ENCODE assay signal across 23 mouse cellular contexts in genomic region chr3:34769818-34770217, GRCm38 (mm10).
"Had no signal": no experiment of that assay in that cellular context is flagged by ENCODE, and none has a peak within 500 bp of the region (broad histone marks: within the 10 kb centered on the region; RNA-seq: fewer than 3 reads in every experiment).

No protein-coding gene starts in this region.

- H3K4me2 ChIP-seq: heart, embryonic 12.5 days; hindbrain, embryonic 13.5 days; hindbrain, embryonic 15.5 days; limb, embryonic 13.5 days; limb, embryonic 15.5 days; liver, embryonic 12.5 days had no signal

- H3K9me3 ChIP-seq: heart, embryonic 12.5 days; hindbrain, embryonic 13.5 days; hindbrain, embryonic 15.5 days; limb, embryonic 13.5 days; limb, embryonic 15.5 days; liver, embryonic 12.5 days had no signal

- H3K9ac ChIP-seq: heart, embryonic 12.5 days; hindbrain, embryonic 13.5 days; hindbrain, embryonic 15.5 days; limb, embryonic 13.5 days; limb, embryonic 15.5 days; liver, embryonic 12.5 days; liver, embryonic 14.5 days had no signal

- H3K4me3 ChIP-seq: heart, adult 2 months; heart, embryonic 12.5 days; hindbrain, embryonic 13.5 days; hindbrain, embryonic 15.5 days; layer of hippocampus, adult 2 months; left cerebral cortex, adult 2 months; limb, embryonic 13.5 days; limb, embryonic 15.5 days; liver, embryonic 12.5 days had no signal

- DNase-seq: gastrocnemius, postnatal 14 days; gastrocnemius, postnatal 36 days; heart, adult 11 months; heart, adult 2 months; heart, postnatal 14 days; heart, postnatal 36 days; kidney, adult 11 months; kidney, adult 8-10 months; kidney, postnatal 10 days; kidney, postnatal 25 days; kidney, postnatal 4 days; left cerebral cortex, postnatal 4 days had no signal

- H3K27me3 ChIP-seq: heart, embryonic 12.5 days; hindbrain, embryonic 13.5 days; hindbrain, embryonic 15.5 days; limb, embryonic 13.5 days; limb, embryonic 15.5 days; liver, embryonic 12.5 days had no signal

- H3K27ac ChIP-seq: heart, adult 2 months; hindbrain, embryonic 13.5 days; hindbrain, embryonic 15.5 days; hindbrain, postnatal 0 days; layer of hippocampus, adult 2 months; left cerebral cortex, adult 2 months; limb, embryonic 13.5 days; limb, embryonic 15.5 days; liver, embryonic 12.5 days; liver, embryonic 14.5 days had no signal

- H3K4me1 ChIP-seq: heart, embryonic 12.5 days; liver, embryonic 12.5 days had no signal

- ATAC-seq: hindbrain, postnatal 0 days; intestine, embryonic 16.5 days; liver, embryonic 12.5 days had no signal

- H3K36me3 ChIP-seq: heart, embryonic 12.5 days; hindbrain, embryonic 13.5 days; hindbrain, embryonic 15.5 days; limb, embryonic 13.5 days; limb, embryonic 15.5 days; liver, embryonic 12.5 days had no signal
